Mouse (Mus musculus) hindbrain, embryonic 14.5 days (tissue): ENCODE measurements around the gene Pcsk2. TPM values are rescaled to one million over a fixed set of nuclear protein-coding genes. Genes with fewer than 3 reads are reported as not detected.

Source experiments
- ATAC-seq: fragments of 200-750 bp; cut with Nextera tagmentation; 2 replicates; pipeline ENCODE4 v1.8.0; 2017; ENCODE audit warnings: moderate number of reproducible peaks, mild to moderate bottlenecking, moderate TSS enrichment, moderate library complexity; ENCODE audit not compliant: low FRiP score
- DNase-seq: peaks from one replicate; pipeline ENCODE4 v3.0.0-alpha.2; 2015; ENCODE audit warnings: low spot score
- H3K27ac ChIP-seq: fragments of 300-500 bp; sonication (generic); 2 replicates; pipeline ENCODE4 v1.5.1; 2014; ENCODE audit warnings: mild to moderate bottlenecking, moderate library complexity
- H3K27me3 ChIP-seq: fragments of 300-500 bp; sonication (generic); 2 replicates; pipeline ENCODE4 v1.6.1; 2014; ENCODE audit warnings: mild to moderate bottlenecking, low read length, mixed read lengths; ENCODE audit not compliant: control insufficient read depth, insufficient read depth
- H3K36me3 ChIP-seq: fragments of 300-500 bp; sonication (generic); replicated peaks from 2 replicates; pipeline ENCODE4 v1.6.1; 2014; ENCODE audit not compliant: control insufficient read depth, insufficient read depth
- H3K4me1 ChIP-seq: fragments of 300-500 bp; sonication (generic); replicated peaks from 2 replicates; pipeline ENCODE4 v1.6.1; 2014; ENCODE audit warnings: antibody characterized with exemption, low read length, mixed read lengths; ENCODE audit not compliant: control insufficient read depth, insufficient read depth
- H3K4me2 ChIP-seq: fragments of 300-500 bp; sonication (generic); replicated peaks from 2 replicates; pipeline ENCODE4 v1.6.1; 2014; ENCODE audit warnings: mild to moderate bottlenecking, moderate library complexity
- H3K4me3 ChIP-seq: fragments of 300-500 bp; sonication (generic); replicated peaks from 2 replicates; pipeline ENCODE4 v1.5.1; 2014; ENCODE audit warnings: mild to moderate bottlenecking, low read length
- H3K9ac ChIP-seq: fragments of 300-500 bp; sonication (generic); 2 replicates; pipeline ENCODE4 v1.6.1; 2014
- H3K9me3 ChIP-seq: fragments of 300-500 bp; sonication (generic); 2 replicates; pipeline ENCODE4 v1.6.1; 2016; ENCODE audit warnings: low read length; ENCODE audit not compliant: control insufficient read depth
- WGBS: fragments of 180-500 bp; shearing (Covaris S2); extraction: QIAGEN DNeasy Blood & Tissue Kit; methylation state at CpG from one replicate; pipeline ENCODE4 v1.1.7; 2014; 5-methylcytosine and 5-hydroxymethylcytosine counted together
- polyA plus RNA-seq: library from polyadenylated mRNA; unstranded; fragments of >200 nt; fragmentation: Nextera tagmentation; extraction: Ambion mirVana; gene quantifications from 2 replicates; pipeline ENCODE4 v1.2.1, GENCODE M21; 2014

Pcsk2 gene
- 26.3 and 29.3 TPM in 2 replicates for polyA plus RNA-seq

- Histone ChIP-seq H3K36me3 (no peaks in the 10 kb centered on the region), H3K9me3 (no peaks in the 10 kb centered on the region), H3K27ac (peak within 1 kb of the TSS; percentile 88), H3K9ac (peak within 1 kb of the TSS; percentile 60), H3K4me3 (peak within 1 kb of the TSS; percentile 51), H3K4me1 (peaks cover 6% of the 10 kb centered on the region; the same call in 1 of the 2 replicates), H3K27me3 (peaks cover 12% of the 10 kb centered on the region; the same call in 1 of the 2 replicates), H3K4me2 (peak within 1 kb of the TSS; percentile 66)
- DNase-seq (peak; percentile 82), ATAC-seq (peak; percentile 96)
- under 1% methylated on average over 33 of the region's 51 CpGs for WGBS
These were observed at the start of gene Pcsk2 for GRCm38 (mm10) chr2:143545758-143546246. Gene Pcsk2, plus strand, starts transcription at chr2:143546156.

DNA sequence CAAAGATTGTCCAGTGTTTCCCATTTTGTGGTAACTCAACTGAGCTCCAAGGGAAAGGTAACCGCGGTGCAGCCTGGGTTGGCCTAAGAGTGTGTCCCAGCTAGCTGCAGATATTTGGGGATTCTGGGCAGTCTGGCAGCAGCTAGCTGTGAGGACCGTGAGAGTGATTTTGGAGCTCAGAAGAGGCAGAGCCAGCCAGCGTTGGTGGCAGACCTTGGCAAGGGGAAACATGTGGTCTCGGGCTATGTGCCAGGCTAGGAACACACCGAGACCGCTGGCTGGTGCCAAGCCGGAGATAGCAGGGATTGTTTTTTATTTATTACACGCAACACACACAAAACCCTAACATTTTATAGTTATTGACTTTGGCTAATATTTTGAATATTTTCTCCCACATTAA, 45.1 kb upstream of the Pcsk2 start:
- H3K36me3 ChIP-seq = no peaks in the 10 kb centered on the region
- no peak overlapping the region for H3K27ac ChIP-seq
- WGBS = 81% methylated on average over 9 of the region's 9 CpGs
- H3K4me1 ChIP-seq = peaks cover 9% of the 10 kb centered on the region; the same call in 1 of the 2 replicates
- no peak overlapping the region for H3K4me3 ChIP-seq
- H3K9me3 ChIP-seq = no peaks in the 10 kb centered on the region
- no peak for DNase-seq
- no peak overlapping the region for H3K4me2 ChIP-seq
- no peak for ATAC-seq
- H3K9ac ChIP-seq = no peak overlapping the region
- no peaks in the 10 kb centered on the region for H3K27me3 ChIP-seq

DNA sequence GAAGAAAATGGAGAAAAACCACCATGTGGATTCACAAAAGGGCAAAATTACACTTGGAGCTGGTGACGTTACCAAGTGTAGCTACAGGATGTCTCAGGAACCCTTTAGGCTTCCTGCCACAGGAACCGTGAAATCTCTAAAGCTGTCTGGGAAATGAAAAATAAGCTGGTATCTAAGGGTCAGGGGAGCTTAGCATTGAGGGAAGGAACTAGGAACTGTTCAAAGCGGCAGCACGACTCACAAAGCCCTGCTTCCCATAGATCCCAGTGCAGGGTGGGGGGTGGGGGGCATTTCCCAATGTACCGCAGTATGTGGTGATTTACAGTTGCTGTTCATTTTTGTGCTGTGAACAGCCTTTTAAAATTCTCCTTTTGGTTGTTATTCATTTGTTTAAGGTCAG, 44.2 kb upstream of the Pcsk2 start:
- WGBS = 43% methylated on average over 5 of the region's 5 CpGs

GRCm38 (mm10) chr2:143502203-143502602, 43.8 kb upstream of the Pcsk2 start:
- no peak overlapping the region for H3K9ac ChIP-seq
- H3K36me3 ChIP-seq = no peaks in the 10 kb centered on the region
- peaks cover 9% of the 10 kb centered on the region; the same call in 1 of the 2 replicates for H3K4me1 ChIP-seq
- no peak overlapping the region for H3K27ac ChIP-seq
- DNase-seq (no peak), ATAC-seq (no peak)
- WGBS = 61% methylated on average over 3 of the region's 3 CpGs
- H3K9me3 ChIP-seq = no peaks in the 10 kb centered on the region
- no peak overlapping the region for H3K4me3 ChIP-seq
- H3K4me2 ChIP-seq = no peak overlapping the region
- H3K27me3 ChIP-seq = no peaks in the 10 kb centered on the region

More for the DNA sequence above, 44.2 kb upstream of the Pcsk2 start:
- Histone ChIP-seq H3K4me3 (no peak overlapping the region), H3K27me3 (no peaks in the 10 kb centered on the region), H3K27ac (no peak overlapping the region), H3K4me2 (no peak overlapping the region), H3K9ac (no peak overlapping the region), H3K36me3 (no peaks in the 10 kb centered on the region), H3K4me1 (peaks cover 9% of the 10 kb centered on the region; the same call in 1 of the 2 replicates), H3K9me3 (no peaks in the 10 kb centered on the region)
- DNase-seq (no peak), ATAC-seq (no peak)

- no peak overlapping the region for H3K9ac ChIP-seq
- no peak overlapping the region for H3K4me2 ChIP-seq
- no peak overlapping the region for H3K4me3 ChIP-seq
- WGBS = 16% methylated on average over 3 of the region's 3 CpGs
- no peaks in the 10 kb centered on the region for H3K36me3 ChIP-seq
- H3K9me3 ChIP-seq = no peaks in the 10 kb centered on the region
- no peaks in the 10 kb centered on the region for H3K27me3 ChIP-seq
- H3K4me1 ChIP-seq = no peaks in the 10 kb centered on the region
- ATAC-seq (no peak), DNase-seq (peak; percentile 54)
- H3K27ac ChIP-seq = no peak overlapping the region
These were observed 9.5 kb upstream of the Pcsk2 start for GRCm38 (mm10) chr2:143536485-143536884.

GRCm38 (mm10) chr2:143545299-143545751, 631 bp upstream of the Pcsk2 start:
- Histone ChIP-seq H3K36me3 (no peaks in the 10 kb centered on the region), H3K9me3 (no peaks in the 10 kb centered on the region), H3K4me1 (peaks cover 6% of the 10 kb centered on the region; the same call in 1 of the 2 replicates), H3K9ac (peak overlapping the region; percentile 60), H3K27me3 (peaks cover 12% of the 10 kb centered on the region; the same call in 1 of the 2 replicates), H3K27ac (peak overlapping the region; percentile 88), H3K4me2 (peak overlapping the region; percentile 66), H3K4me3 (peak overlapping the region; percentile 51)
- 1% methylated on average over 7 of the region's 7 CpGs for WGBS
- peak; percentile 38 for ATAC-seq
- peak; percentile 53 for DNase-seq

DNA sequence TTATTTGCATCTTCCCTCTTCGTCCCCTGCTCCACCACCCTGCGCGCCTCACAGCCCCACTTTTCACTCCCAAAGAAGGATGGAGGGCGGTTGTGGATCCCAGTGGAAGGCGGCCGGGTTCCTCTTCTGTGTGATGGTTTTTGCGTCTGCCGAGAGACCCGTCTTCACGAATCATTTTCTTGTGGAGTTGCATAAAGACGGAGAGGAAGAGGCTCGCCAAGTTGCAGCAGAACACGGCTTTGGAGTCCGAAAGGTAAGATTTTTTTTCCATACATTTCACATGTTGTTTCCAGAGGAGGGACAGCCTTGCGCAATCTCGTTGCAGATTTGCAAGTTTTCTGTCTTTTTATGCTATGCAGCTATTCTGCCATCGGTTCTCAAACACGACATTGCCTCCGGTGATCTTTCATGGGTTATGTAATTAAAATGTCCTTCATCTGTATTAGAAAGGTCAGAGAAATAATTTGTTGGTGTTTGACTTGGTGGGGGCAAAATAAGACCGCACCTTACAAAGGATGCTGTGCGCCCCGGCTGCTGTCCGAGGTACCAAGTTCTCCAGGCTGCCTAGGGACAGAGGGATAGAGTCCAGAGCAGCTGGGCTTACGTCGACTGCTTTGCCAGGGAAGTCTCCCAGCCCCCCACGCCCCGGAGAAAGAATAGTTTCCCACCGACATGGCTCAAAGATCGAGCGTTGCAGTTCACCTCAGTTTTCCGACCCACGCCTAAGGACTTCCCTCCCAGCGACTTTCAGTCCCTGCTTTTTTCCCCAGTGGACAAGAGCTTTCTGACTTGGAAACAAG, 656 bp downstream of the Pcsk2 start:
- Histone ChIP-seq H3K36me3 (no peaks in the 10 kb centered on the region), H3K4me1 (peaks cover 11% of the 10 kb centered on the region; the same call in 1 of the 2 replicates), H3K27ac (peak overlapping the region; percentile 88), H3K9ac (peak overlapping the region; percentile 60), H3K4me2 (peak overlapping the region; percentile 66), H3K4me3 (peak overlapping the region; percentile 51), H3K9me3 (no peaks in the 10 kb centered on the region), H3K27me3 (peaks cover 12% of the 10 kb centered on the region; the same call in 1 of the 2 replicates)
- under 1% methylated on average over 33 of the region's 33 CpGs for WGBS
- no peak for ATAC-seq
- DNase-seq = peak; percentile 38

DNA sequence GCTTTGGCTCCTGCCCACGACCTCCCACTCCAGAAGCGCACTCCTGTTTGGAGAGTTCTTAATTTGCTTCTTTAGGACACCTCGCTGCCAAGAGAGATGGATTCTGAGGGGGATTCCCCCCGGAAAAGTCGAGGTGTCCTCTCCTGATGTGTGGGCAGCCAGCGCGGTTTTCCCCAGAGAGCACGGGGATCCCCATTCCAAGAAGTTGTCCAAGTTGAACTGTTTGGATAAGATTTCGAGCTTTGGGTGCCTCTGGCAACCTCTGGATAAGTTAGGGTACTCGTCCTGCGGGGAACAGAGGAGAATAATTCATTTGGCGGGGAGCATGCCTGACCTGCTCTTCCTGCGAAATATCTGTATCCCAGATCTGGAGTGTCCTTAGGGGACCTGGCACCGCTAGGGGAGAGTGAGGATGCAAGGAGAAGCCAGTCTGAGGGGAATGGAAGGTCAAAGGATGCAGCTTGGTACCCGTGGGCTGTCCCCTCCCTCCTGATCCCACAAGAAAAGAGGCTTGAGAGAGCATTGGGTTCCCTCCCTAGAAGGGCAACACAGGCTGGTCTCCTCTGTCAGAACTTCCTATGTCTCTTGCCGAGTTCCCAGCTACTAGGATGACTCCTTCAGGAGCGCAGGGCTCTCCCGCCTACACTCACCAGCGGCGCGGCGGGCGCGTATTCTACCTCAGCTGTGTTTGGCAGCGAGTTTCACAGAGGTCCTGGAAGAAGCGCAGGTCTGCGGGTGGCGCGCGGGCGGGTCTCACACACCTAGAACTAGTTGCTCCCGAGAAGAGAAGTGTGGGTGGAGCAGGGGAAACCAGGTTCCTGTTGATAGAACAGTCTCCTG, 1.5 kb downstream of the Pcsk2 start:
- DNase-seq (peak; percentile 30), ATAC-seq (no peak)
- Histone ChIP-seq H3K9ac (peak overlapping the region; percentile 60), H3K27me3 (peaks cover 12% of the 10 kb centered on the region; the same call in 1 of the 2 replicates), H3K36me3 (no peaks in the 10 kb centered on the region), H3K4me3 (peak overlapping the region; percentile 51), H3K27ac (no peak overlapping the region), H3K4me1 (peaks cover 11% of the 10 kb centered on the region; the same call in 1 of the 2 replicates), H3K9me3 (no peaks in the 10 kb centered on the region), H3K4me2 (peak overlapping the region; percentile 66)
- under 1% methylated on average over 32 of the region's 32 CpGs for WGBS
